Mouse (Mus musculus): ENCODE measurements around the gene Prkcb. TPM values are rescaled to one million over a fixed set of nuclear protein-coding genes. Genes with fewer than 3 reads are reported as not detected.

Prkcb gene
- polyA plus RNA-seq, 1 experiment: 74.2 TPM

- DNase-seq (ENCODE audit: low read depth): peak; percentile 43
- TF ChIP-seq POLR2A (IDR thresholded peaks at IDR 0.05; ENCODE audit: borderline replicate concordance, extremely low read depth, insufficient read depth, insufficient read length, poor library complexity, severe bottlenecking) (no peak), CTCF (IDR thresholded peaks at IDR 0.05; ENCODE audit: borderline replicate concordance, extremely low read depth, insufficient read depth, insufficient read length) (no peak)
Measured at GRCm38 (mm10) chr7:122512430-122512966, 223.9 kb downstream of the Prkcb start.

GRCm38 (mm10) chr7:122520850-122521638 lies 232.5 kb downstream of the Prkcb start:
- no peak for TF ChIP-seq CTCF (IDR thresholded peaks at IDR 0.05; ENCODE audit: borderline replicate concordance, extremely low read depth, insufficient read depth, insufficient read length)
- TF ChIP-seq POLR2A (IDR thresholded peaks at IDR 0.05; ENCODE audit: borderline replicate concordance, extremely low read depth, insufficient read depth, insufficient read length, poor library complexity, severe bottlenecking): no peak
- DNase-seq (ENCODE audit: low read depth): peak; percentile 74

GRCm38 (mm10) chr7:122528201-122528600 lies 239.7 kb downstream of the Prkcb start:
- no peak for DNase-seq (ENCODE audit: low read depth)
- no peak for TF ChIP-seq POLR2A (IDR thresholded peaks at IDR 0.05; ENCODE audit: borderline replicate concordance, extremely low read depth, insufficient read depth, insufficient read length, poor library complexity, severe bottlenecking)
- TF ChIP-seq CTCF (IDR thresholded peaks at IDR 0.05; ENCODE audit: borderline replicate concordance, extremely low read depth, insufficient read depth, insufficient read length): no peak

GRCm38 (mm10) chr7:122528646-122529045 lies 240.1 kb downstream of the Prkcb start:
- DNase-seq (ENCODE audit: low read depth): no peak
- TF ChIP-seq CTCF (IDR thresholded peaks at IDR 0.05; ENCODE audit: borderline replicate concordance, extremely low read depth, insufficient read depth, insufficient read length): no peak
- no peak for TF ChIP-seq POLR2A (IDR thresholded peaks at IDR 0.05; ENCODE audit: borderline replicate concordance, extremely low read depth, insufficient read depth, insufficient read length, poor library complexity, severe bottlenecking)

GRCm38 (mm10) chr7:122533566-122534360 lies 245.2 kb downstream of the Prkcb start:
- DNase-seq (ENCODE audit: low read depth): no peak
- no peak for TF ChIP-seq CTCF (IDR thresholded peaks at IDR 0.05; ENCODE audit: borderline replicate concordance, extremely low read depth, insufficient read depth, insufficient read length)
- TF ChIP-seq POLR2A (IDR thresholded peaks at IDR 0.05; ENCODE audit: borderline replicate concordance, extremely low read depth, insufficient read depth, insufficient read length, poor library complexity, severe bottlenecking): no peak

- TF ChIP-seq CTCF (IDR thresholded peaks at IDR 0.05; ENCODE audit: borderline replicate concordance, extremely low read depth, insufficient read depth, insufficient read length) (no peak), POLR2A (IDR thresholded peaks at IDR 0.05; ENCODE audit: borderline replicate concordance, extremely low read depth, insufficient read depth, insufficient read length, poor library complexity, severe bottlenecking) (no peak)
- DNase-seq (ENCODE audit: low read depth): no peak
Measured at GRCm38 (mm10) chr7:122544616-122545015, 256.1 kb downstream of the Prkcb start.

GRCm38 (mm10) chr7:122556575-122557140 lies 268.1 kb downstream of the Prkcb start:
- TF ChIP-seq POLR2A (IDR thresholded peaks at IDR 0.05; ENCODE audit: borderline replicate concordance, extremely low read depth, insufficient read depth, insufficient read length, poor library complexity, severe bottlenecking) (no peak), CTCF (IDR thresholded peaks at IDR 0.05; ENCODE audit: borderline replicate concordance, extremely low read depth, insufficient read depth, insufficient read length) (no peak)
- DNase-seq (ENCODE audit: low read depth): peak; percentile 72

- peak; percentile 82 for DNase-seq (ENCODE audit: low read depth)
- no peak for TF ChIP-seq POLR2A (IDR thresholded peaks at IDR 0.05; ENCODE audit: borderline replicate concordance, extremely low read depth, insufficient read depth, insufficient read length, poor library complexity, severe bottlenecking)
- TF ChIP-seq CTCF (IDR thresholded peaks at IDR 0.05; ENCODE audit: borderline replicate concordance, extremely low read depth, insufficient read depth, insufficient read length): no peak
Measured at GRCm38 (mm10) chr7:122558085-122558811, 269.7 kb downstream of the Prkcb start.

- no peak for TF ChIP-seq POLR2A (IDR thresholded peaks at IDR 0.05; ENCODE audit: borderline replicate concordance, extremely low read depth, insufficient read depth, insufficient read length, poor library complexity, severe bottlenecking)
- no peak for TF ChIP-seq CTCF (IDR thresholded peaks at IDR 0.05; ENCODE audit: borderline replicate concordance, extremely low read depth, insufficient read depth, insufficient read length)
- DNase-seq (ENCODE audit: low read depth): peak; percentile 81
Measured at GRCm38 (mm10) chr7:122558912-122559311, 270.4 kb downstream of the Prkcb start.

- peak; percentile 28 for DNase-seq (ENCODE audit: low read depth)
- TF ChIP-seq CTCF (IDR thresholded peaks at IDR 0.05; ENCODE audit: borderline replicate concordance, extremely low read depth, insufficient read depth, insufficient read length) (no peak), POLR2A (IDR thresholded peaks at IDR 0.05; ENCODE audit: borderline replicate concordance, extremely low read depth, insufficient read depth, insufficient read length, poor library complexity, severe bottlenecking) (no peak)
Measured at GRCm38 (mm10) chr7:122562586-122562985, 274.0 kb downstream of the Prkcb start.
